Mouse (Mus musculus) right cerebral cortex, postnatal 25 days (tissue): ENCODE measurements around the gene 5730596B20Rik.
A peak's percentile ranks its signal among the peaks of the same experiment; 100 is the strongest.

ENCODE experiments used
- DNase-seq: peaks from one replicate; pipeline ENCODE4 v3.0.0; 2022

The 5730596B20Rik gene

GRCm38 (mm10) chr6:52162611-52163365, 14.5 kb upstream of the 5730596B20Rik start:
- no peak for DNase-seq

GRCm38 (mm10) chr6:52163366-52164031, 13.8 kb upstream of the 5730596B20Rik start:
- no peak for DNase-seq

- DNase-seq, result no peak
Measured at GRCm38 (mm10) chr6:52164051-52164625, 13.2 kb upstream of the 5730596B20Rik start.

- peak; percentile 3 for DNase-seq
Measured at GRCm38 (mm10) chr6:52164626-52165440, 12.5 kb upstream of the 5730596B20Rik start, which contains the start of gene Hoxa2. TSS of gene Hoxa2 (minus strand) at chr6:52164831.

GRCm38 (mm10) chr6:52165441-52166370, 11.6 kb upstream of the 5730596B20Rik start:
- peak; percentile 7 for DNase-seq

- DNase-seq, result no peak
Measured at GRCm38 (mm10) chr6:52166431-52167077, 10.7 kb upstream of the 5730596B20Rik start.

GRCm38 (mm10) chr6:52167176-52167575, 10.1 kb upstream of the 5730596B20Rik start:
- DNase-seq, result no peak

- DNase-seq, result peak; percentile 5
Measured at GRCm38 (mm10) chr6:52167736-52168161, 9.5 kb upstream of the 5730596B20Rik start.

- DNase-seq, result peak; percentile 9
Measured at GRCm38 (mm10) chr6:52168191-52169055, 8.9 kb upstream of the 5730596B20Rik start.

GRCm38 (mm10) chr6:52169499-52170165, 7.7 kb upstream of the 5730596B20Rik start:
- no peak for DNase-seq

GRCm38 (mm10) chr6:52170166-52170897, 7.0 kb upstream of the 5730596B20Rik start:
- DNase-seq, result no peak

GRCm38 (mm10) chr6:52170898-52171223, 6.4 kb upstream of the 5730596B20Rik start:
- DNase-seq, result no peak

GRCm38 (mm10) chr6:52171331-52171730, 6.0 kb upstream of the 5730596B20Rik start:
- DNase-seq, result no peak

- no peak for DNase-seq
Measured at GRCm38 (mm10) chr6:52171938-52172337, 5.4 kb upstream of the 5730596B20Rik start.

- DNase-seq, result no peak
Measured at GRCm38 (mm10) chr6:52172501-52172900, 4.8 kb upstream of the 5730596B20Rik start.

GRCm38 (mm10) chr6:52173648-52174047, 3.6 kb upstream of the 5730596B20Rik start:
- DNase-seq, result no peak

- no peak for DNase-seq
Measured at GRCm38 (mm10) chr6:52174968-52175751, 2.1 kb upstream of the 5730596B20Rik start.

- no peak for DNase-seq
Measured at GRCm38 (mm10) chr6:52175864-52176263, 1.4 kb upstream of the 5730596B20Rik start.
